Mouse (Mus musculus) thymus, adult 2 months (tissue): Measurements from ENCODE around the gene Arhgap40. TPM values are rescaled to one million over a fixed set of nuclear protein-coding genes. Genes with fewer than 3 reads are reported as not detected.

ENCODE experiments used
- DNase-seq: peaks from one replicate; pipeline ENCODE4 v3.0.0; 2021
- H3K27ac ChIP-seq: fragments of 200-500 bp; 2 replicates; pipeline ENCODE4 v1.5.1; 2012; ENCODE audit warnings: low read length, control low read depth; ENCODE audit not compliant: control insufficient read depth, insufficient read depth
- H3K27me3 ChIP-seq: fragments of 200-500 bp; 2 replicates; pipeline ENCODE4 v1.6.1; 2012; ENCODE audit warnings: mild to moderate bottlenecking, low read length, moderate library complexity, mixed read lengths; ENCODE audit not compliant: control insufficient read depth, insufficient read depth
- H3K36me3 ChIP-seq: fragments of 200-500 bp; 2 replicates; pipeline ENCODE4 v1.6.1; 2012; ENCODE audit warnings: mild to moderate bottlenecking, low read length, moderate library complexity; ENCODE audit not compliant: control insufficient read depth, insufficient read depth
- H3K4me1 ChIP-seq: fragments of 200-500 bp; replicated peaks from 2 replicates; pipeline ENCODE4 v1.6.1; 2012; ENCODE audit warnings: low read length; ENCODE audit not compliant: control insufficient read depth, insufficient read depth
- H3K4me3 ChIP-seq: fragments of 200-500 bp; 2 replicates; pipeline ENCODE4 v1.5.1; 2012; ENCODE audit warnings: mild to moderate bottlenecking, low read length, control low read depth, moderate library complexity; ENCODE audit not compliant: control insufficient read depth, insufficient read depth
- CTCF ChIP-seq: fragments of 200-500 bp; IDR thresholded peaks from 2 replicates; pipeline ENCODE4 v1.5.1; 2012; ENCODE audit warnings: mild to moderate bottlenecking, control low read depth, low read length, moderate library complexity, borderline replicate concordance; ENCODE audit not compliant: control insufficient read depth, poor library complexity, insufficient read depth; ENCODE audit errors: extremely low read depth
- POLR2A ChIP-seq: fragments of 200-500 bp; IDR thresholded peaks from 2 replicates; pipeline ENCODE4 v1.6.1; 2012; ENCODE audit warnings: mild to moderate bottlenecking, low read length, control low read depth, moderate library complexity; ENCODE audit not compliant: control insufficient read depth, poor library complexity, insufficient read depth; ENCODE audit errors: extremely low read depth
- WGBS: fragments of 180-500 bp; shearing (Covaris S2); methylation state at CpG from one replicate; pipeline ENCODE4 v1.1.7; 2018; 5-methylcytosine and 5-hydroxymethylcytosine counted together
- polyA plus RNA-seq: library from polyadenylated mRNA; depleted of rRNA; stranded (reverse); fragments of >200 nt; gene quantifications from 2 replicates; pipeline ENCODE4 v1.2.3, GENCODE M21; 2012; rRNA removed

The Arhgap40 gene
- 0.06 and 0.24 TPM in 2 replicates for polyA plus RNA-seq

DNA sequence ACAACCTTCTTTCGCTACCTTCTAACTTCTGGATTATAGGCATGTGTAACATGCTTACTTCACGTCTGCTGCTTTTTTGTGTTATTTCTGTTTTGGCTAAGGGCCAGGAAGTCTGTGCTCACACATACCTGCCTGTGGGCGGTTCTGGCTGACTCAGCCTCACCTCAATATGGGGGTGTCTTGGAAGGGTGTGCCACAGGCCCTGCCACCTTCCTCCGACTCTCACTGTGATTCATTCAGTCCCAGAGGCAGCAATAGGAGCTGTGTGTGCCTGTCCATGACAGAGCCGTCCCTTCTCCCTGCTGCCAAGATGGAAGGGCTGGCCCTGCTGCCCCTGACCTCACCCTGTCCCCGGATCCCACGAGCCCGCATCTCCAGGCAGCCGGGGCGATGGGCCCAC lies at the start of gene Arhgap40:
Gene Arhgap40 (plus strand): TSS at position 269 of the 400 bp plus-strand sequence.
- 82% methylated on average over 10 of the region's 10 CpGs for WGBS
- Histone ChIP-seq H3K27ac (no peak within 1 kb of the TSS), H3K36me3 (no peaks in the 10 kb centered on the region), H3K27me3 (no peaks in the 10 kb centered on the region), H3K4me1 (no peaks in the 10 kb centered on the region), H3K4me3 (no peak within 1 kb of the TSS)
- TF ChIP-seq POLR2A (no peak), CTCF (no peak)
- no peak for DNase-seq

DNA sequence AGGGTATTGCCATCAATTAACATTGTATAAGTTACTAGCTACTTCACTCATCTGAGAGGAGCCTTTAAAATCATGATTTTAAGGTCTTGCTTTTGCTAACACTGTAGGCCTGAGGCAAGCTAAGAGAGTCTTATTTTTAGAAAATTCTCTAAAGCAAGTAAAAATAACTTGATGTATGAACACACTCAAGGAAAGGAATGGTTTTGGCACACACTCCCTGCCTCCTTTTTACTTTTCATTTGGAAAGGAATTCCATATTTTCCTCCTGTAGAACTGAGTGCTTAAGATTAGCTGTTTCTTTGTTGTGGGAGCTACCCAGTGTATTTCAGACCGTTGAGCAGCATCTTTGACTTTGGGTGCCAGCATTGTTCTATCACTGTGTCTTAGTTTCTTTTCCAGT lies 38.4 kb upstream of the Arhgap40 start:
- Histone ChIP-seq H3K36me3 (peaks cover 58% of the 10 kb centered on the region), H3K27ac (no peak overlapping the region), H3K4me1 (no peaks in the 10 kb centered on the region), H3K27me3 (no peaks in the 10 kb centered on the region), H3K4me3 (no peak overlapping the region)
- whole genome bisulfite sequencing: 98% methylated on average over 1 of the region's 1 CpGs
- no peak for DNase-seq
- no peak for TF ChIP-seq POLR2A
- no peak for TF ChIP-seq CTCF

DNA sequence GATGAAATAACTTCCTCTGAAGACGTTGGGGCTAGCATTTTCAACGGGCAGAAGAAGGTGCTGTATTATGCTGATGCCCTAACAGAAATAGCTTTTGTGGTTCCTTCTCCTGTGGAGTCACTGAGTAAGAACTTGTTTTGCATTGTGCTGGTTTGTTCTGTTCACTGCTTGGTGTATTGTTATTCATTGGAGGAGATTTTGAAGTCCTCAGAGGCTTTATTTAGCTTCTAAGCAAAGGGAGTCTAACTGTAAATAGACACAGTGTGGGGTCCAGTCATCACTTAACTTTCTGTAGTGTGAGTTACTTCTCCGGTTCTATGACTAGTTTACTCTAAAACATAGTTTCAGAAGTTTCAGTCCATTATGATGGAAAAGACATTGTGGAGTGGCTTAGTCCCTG lies 35.0 kb upstream of the Arhgap40 start:
- Histone ChIP-seq H3K27me3 (no peaks in the 10 kb centered on the region), H3K27ac (no peak overlapping the region), H3K4me3 (no peak overlapping the region), H3K36me3 (peaks cover 63% of the 10 kb centered on the region), H3K4me1 (no peaks in the 10 kb centered on the region)
- DNase-seq: no peak
- TF ChIP-seq POLR2A: no peak
- no peak for TF ChIP-seq CTCF
- 91% methylated on average over 3 of the region's 3 CpGs for WGBS

DNA sequence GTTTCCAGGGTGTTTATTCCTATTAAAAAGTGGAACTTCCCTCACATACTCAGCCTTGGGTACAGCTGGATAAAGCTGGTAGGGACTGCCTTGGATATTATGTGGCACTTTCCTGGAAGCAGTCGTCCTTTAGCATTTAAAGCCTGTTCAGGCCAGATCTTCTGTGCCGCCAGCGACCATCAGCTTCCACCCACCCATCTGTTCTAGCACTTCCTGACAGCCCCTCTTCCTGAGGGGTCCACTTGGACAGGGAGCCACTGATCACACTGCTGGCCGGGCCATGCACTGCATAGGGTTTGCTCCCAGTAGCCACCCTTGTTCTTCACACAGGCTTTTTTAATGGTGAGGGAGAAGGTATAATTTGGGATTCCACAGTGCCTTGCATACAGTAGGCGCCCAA lies 14.1 kb upstream of the Arhgap40 start:
- Histone ChIP-seq H3K36me3 (peaks cover 39% of the 10 kb centered on the region), H3K4me1 (no peaks in the 10 kb centered on the region), H3K4me3 (no peak overlapping the region), H3K27ac (no peak overlapping the region), H3K27me3 (no peaks in the 10 kb centered on the region)
- DNase-seq: no peak
- WGBS: 95% methylated on average over 5 of the region's 5 CpGs
- TF ChIP-seq CTCF (no peak), POLR2A (no peak)

DNA sequence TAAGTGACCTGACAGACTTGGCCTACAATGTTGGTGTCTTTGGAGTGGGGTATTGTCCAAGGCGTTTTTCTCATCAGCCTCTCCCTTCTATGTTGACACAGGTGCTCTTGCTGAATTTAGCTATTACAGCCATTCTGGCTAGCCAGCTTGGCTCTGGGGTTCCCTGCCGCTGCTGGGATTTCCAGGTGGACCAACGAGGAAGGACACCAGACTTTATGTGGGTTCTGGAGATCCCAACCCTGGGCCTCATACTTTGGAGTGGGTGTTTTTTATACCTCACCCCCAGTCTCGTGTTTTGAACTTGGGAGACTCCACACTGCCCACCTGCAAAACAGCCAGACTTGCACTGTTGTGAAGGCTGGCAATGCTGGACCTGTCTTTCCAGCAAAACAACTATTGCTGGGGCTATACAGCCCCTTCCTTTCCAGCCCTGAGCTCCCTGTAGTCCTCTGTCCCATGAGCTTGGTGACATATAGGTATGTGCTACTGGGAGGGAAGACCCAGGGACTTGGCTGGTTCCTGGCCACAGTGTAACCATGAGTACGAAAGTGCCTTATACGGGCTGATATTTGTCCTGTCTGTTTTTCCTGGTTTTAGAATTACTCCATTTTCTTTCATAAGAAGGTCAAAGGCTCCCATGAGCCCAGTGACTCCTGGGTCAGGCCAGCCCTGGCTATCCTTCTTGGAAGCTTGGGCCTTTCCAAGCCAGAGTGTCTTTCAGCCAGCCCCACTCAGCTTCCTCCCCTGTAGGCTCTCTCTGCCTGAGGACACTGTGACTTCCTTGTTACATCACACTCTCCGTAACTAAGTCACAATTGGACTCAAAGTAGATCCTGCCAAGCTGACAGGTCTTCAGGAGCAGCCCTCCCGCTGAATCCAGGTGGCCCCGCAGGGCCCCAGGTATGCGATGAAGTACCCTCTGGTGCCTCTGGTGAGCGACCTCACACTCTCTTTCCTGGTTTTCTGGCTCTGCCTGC lies 10.5 kb upstream of the Arhgap40 start, which contains the start of gene Adig:
Gene Adig (plus strand): TSS at position 777 of the 977 bp plus-strand sequence.
- no peaks in the 10 kb centered on the region for H3K27me3 ChIP-seq
- no peaks in the 10 kb centered on the region for H3K4me1 ChIP-seq
- no peak for DNase-seq
- H3K4me3 ChIP-seq: no peak within 1 kb of the TSS
- H3K36me3 ChIP-seq: peaks cover 8% of the 10 kb centered on the region; the same call in 1 of the 2 replicates
- WGBS: 88% methylated on average over 11 of the region's 11 CpGs
- H3K27ac ChIP-seq: no peak within 1 kb of the TSS
- TF ChIP-seq CTCF: no peak
- TF ChIP-seq POLR2A: no peak

DNA sequence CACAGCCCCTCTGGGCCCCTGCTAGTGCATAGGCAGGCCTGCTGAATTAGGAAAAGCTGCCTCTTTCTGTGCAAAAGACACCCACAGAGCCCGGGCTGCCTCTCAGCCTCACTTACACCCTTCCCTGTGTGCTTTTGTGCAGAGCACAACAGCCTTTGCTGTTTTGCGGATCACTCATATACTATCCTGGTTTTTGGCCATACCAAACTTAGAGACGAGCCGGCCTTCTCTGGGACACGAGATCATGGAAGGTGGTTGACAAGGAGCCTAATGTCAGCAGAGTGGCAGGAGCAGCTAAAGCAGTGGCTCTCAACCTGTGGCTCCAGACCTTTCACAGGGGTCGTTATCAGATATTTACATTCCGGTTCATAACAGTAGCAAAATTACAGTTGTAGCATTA lies 9.4 kb upstream of the Arhgap40 start:
- WGBS: 97% methylated on average over 7 of the region's 7 CpGs
- H3K36me3 ChIP-seq: no peaks in the 10 kb centered on the region
- no peak for DNase-seq
- no peak for TF ChIP-seq CTCF
- TF ChIP-seq POLR2A: no peak
- H3K4me3 ChIP-seq: no peak overlapping the region
- no peak overlapping the region for H3K27ac ChIP-seq
- H3K27me3 ChIP-seq: no peaks in the 10 kb centered on the region
- no peaks in the 10 kb centered on the region for H3K4me1 ChIP-seq

DNA sequence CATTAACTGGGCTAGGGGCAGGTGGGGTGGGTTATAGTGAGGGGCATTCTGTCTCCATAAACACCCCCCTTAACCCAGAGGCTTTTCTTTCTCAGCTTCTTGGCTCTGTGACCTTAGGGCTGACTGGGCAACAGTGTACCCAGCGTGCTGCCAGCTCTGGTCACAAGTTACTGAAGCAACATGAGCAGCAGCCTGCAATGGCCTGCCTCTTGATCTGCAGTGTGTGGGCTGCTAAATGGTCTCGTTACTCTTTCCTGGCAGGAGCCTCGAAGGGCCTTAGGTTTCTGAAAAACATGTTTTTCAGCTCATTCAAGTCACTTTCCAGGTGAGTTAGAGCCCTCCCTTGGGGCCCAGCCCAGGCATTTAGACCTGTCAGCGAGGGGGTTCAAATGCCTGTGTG lies 8.9 kb upstream of the Arhgap40 start:
- no peaks in the 10 kb centered on the region for H3K36me3 ChIP-seq
- no peaks in the 10 kb centered on the region for H3K27me3 ChIP-seq
- 87% methylated on average over 4 of the region's 4 CpGs for WGBS
- H3K4me1 ChIP-seq: no peaks in the 10 kb centered on the region
- H3K4me3 ChIP-seq: no peak overlapping the region
- H3K27ac ChIP-seq: no peak overlapping the region
- TF ChIP-seq POLR2A (no peak), CTCF (no peak)
- no peak for DNase-seq
